Mouse (Mus musculus) neural tube, embryonic 15.5 days (tissue): ENCODE data around the gene Pigm. TPM values are rescaled to one million over a fixed set of nuclear protein-coding genes. Genes with fewer than 3 reads are reported as not detected.

Experiments used
- ATAC-seq: fragments of 200-750 bp; cut with Nextera tagmentation; 2 replicates; pipeline ENCODE4 v1.8.0; 2017; ENCODE audit warnings: mild to moderate bottlenecking, moderate TSS enrichment, moderate library complexity; ENCODE audit not compliant: low FRiP score
- H3K27ac ChIP-seq: fragments of 300-500 bp; sonication (generic); replicated peaks from 2 replicates; pipeline ENCODE4 v1.5.1; 2015; ENCODE audit warnings: mild to moderate bottlenecking, inconsistent platforms
- H3K27me3 ChIP-seq: fragments of 300-500 bp; sonication (generic); replicated peaks from 2 replicates; pipeline ENCODE4 v1.6.1; 2015; ENCODE audit warnings: inconsistent platforms
- H3K36me3 ChIP-seq: fragments of 300-500 bp; sonication (generic); 2 replicates; pipeline ENCODE4 v1.6.1; 2015; ENCODE audit warnings: inconsistent platforms
- H3K4me1 ChIP-seq: fragments of 300-500 bp; sonication (generic); 2 replicates; pipeline ENCODE4 v1.6.1; 2015; ENCODE audit warnings: inconsistent platforms
- H3K4me2 ChIP-seq: fragments of 300-500 bp; sonication (generic); 2 replicates; pipeline ENCODE4 v1.6.1; 2015; ENCODE audit warnings: inconsistent platforms, mild to moderate bottlenecking, moderate library complexity
- H3K4me3 ChIP-seq: fragments of 300-500 bp; sonication (generic); replicated peaks from 2 replicates; pipeline ENCODE4 v1.5.1; 2015; ENCODE audit warnings: mild to moderate bottlenecking, inconsistent platforms
- H3K9ac ChIP-seq: fragments of 300-500 bp; sonication (generic); replicated peaks from 2 replicates; pipeline ENCODE4 v1.6.1; 2015; ENCODE audit warnings: mild to moderate bottlenecking, inconsistent platforms
- H3K9me3 ChIP-seq: fragments of 300-500 bp; sonication (generic); replicated peaks from 2 replicates; pipeline ENCODE4 v1.6.1; 2016; ENCODE audit warnings: inconsistent platforms
- WGBS: fragments of 180-500 bp; shearing (Covaris S2); methylation state at CpG from one replicate; pipeline ENCODE4 v1.1.7; 2015; ENCODE audit warnings: mixed read lengths; 5-methylcytosine and 5-hydroxymethylcytosine counted together
- polyA plus RNA-seq: library from polyadenylated mRNA; unstranded; fragments of >200 nt; fragmentation: Nextera tagmentation; extraction: Ambion mirVana; gene quantifications from 2 replicates; pipeline ENCODE4 v1.2.1, GENCODE M21; 2015

Pigm gene
- polyA plus RNA-seq, 1 experiment from 2014 or later, result 3.7 TPM

GRCm38 (mm10) chr1:172352453-172352852 lies 23.9 kb upstream of the Pigm start:
- peaks cover 35% of the 10 kb centered on the region for H3K4me1 ChIP-seq

GRCm38 (mm10) chr1:172355336-172355735 lies 21.0 kb upstream of the Pigm start:
- Histone ChIP-seq H3K4me2 (no peak overlapping the region), H3K27ac (0 out of 2 replicates have a peak overlapping the region, but pooled peaks have one; percentile 28), H3K27me3 (no peaks in the 10 kb centered on the region), H3K4me1 (peaks cover 33% of the 10 kb centered on the region), H3K9me3 (no peaks in the 10 kb centered on the region), H3K9ac (no peak overlapping the region), H3K4me3 (no peak overlapping the region), H3K36me3 (no peaks in the 10 kb centered on the region)
- 43% methylated on average over 3 of the region's 3 CpGs for WGBS
- ATAC-seq, result no peak

More at GRCm38 (mm10) chr1:172352453-172352852, 23.9 kb upstream of the Pigm start:
- Histone ChIP-seq H3K4me3 (no peak overlapping the region), H3K9me3 (no peaks in the 10 kb centered on the region), H3K9ac (no peak overlapping the region), H3K36me3 (no peaks in the 10 kb centered on the region), H3K27me3 (no peaks in the 10 kb centered on the region), H3K27ac (no peak overlapping the region), H3K4me2 (no peak overlapping the region)
- no peak for ATAC-seq
- WGBS, result 92% methylated on average over 3 of the region's 3 CpGs

GRCm38 (mm10) chr1:172357550-172357949 lies 18.8 kb upstream of the Pigm start:
- H3K27ac ChIP-seq, result no peak overlapping the region
- H3K9me3 ChIP-seq, result no peaks in the 10 kb centered on the region
- no peak overlapping the region for H3K4me3 ChIP-seq
- H3K9ac ChIP-seq, result no peak overlapping the region
- 0% methylated on average over 1 of the region's 1 CpGs for WGBS
- H3K4me2 ChIP-seq, result no peak overlapping the region
- H3K27me3 ChIP-seq, result no peaks in the 10 kb centered on the region
- H3K36me3 ChIP-seq, result no peaks in the 10 kb centered on the region
- peaks cover 26% of the 10 kb centered on the region for H3K4me1 ChIP-seq
- no peak for ATAC-seq

GRCm38 (mm10) chr1:172358341-172358740 lies 18.0 kb upstream of the Pigm start:
- peaks cover 22% of the 10 kb centered on the region for H3K4me1 ChIP-seq
- H3K36me3 ChIP-seq, result no peaks in the 10 kb centered on the region
- H3K27me3 ChIP-seq, result no peaks in the 10 kb centered on the region
- no peak overlapping the region for H3K27ac ChIP-seq
- H3K9ac ChIP-seq, result no peak overlapping the region
- WGBS, result 77% methylated on average over 10 of the region's 10 CpGs
- ATAC-seq, result no peak
- H3K4me3 ChIP-seq, result no peak overlapping the region
- no peak overlapping the region for H3K4me2 ChIP-seq
- no peaks in the 10 kb centered on the region for H3K9me3 ChIP-seq

- no peak overlapping the region for H3K4me2 ChIP-seq
- H3K9me3 ChIP-seq, result no peaks in the 10 kb centered on the region
- H3K4me3 ChIP-seq, result no peak overlapping the region
- no peaks in the 10 kb centered on the region for H3K36me3 ChIP-seq
- no peak overlapping the region for H3K9ac ChIP-seq
- H3K27ac ChIP-seq, result 0 out of 2 replicates have a peak overlapping the region, but pooled peaks have one; percentile 29
- peak; percentile 48 for ATAC-seq
- H3K27me3 ChIP-seq, result no peaks in the 10 kb centered on the region
- 0 out of 2 replicates have a peak, but pooled peaks cover 5% of the 10 kb centered on the region for H3K4me1 ChIP-seq
- WGBS, result 14% methylated on average over 6 of the region's 6 CpGs
Observed at GRCm38 (mm10) chr1:172364684-172365083, 11.7 kb upstream of the Pigm start.

- Histone ChIP-seq H3K9me3 (no peaks in the 10 kb centered on the region), H3K9ac (no peak overlapping the region), H3K27me3 (no peaks in the 10 kb centered on the region), H3K27ac (no peak overlapping the region), H3K36me3 (no peaks in the 10 kb centered on the region), H3K4me1 (0 out of 2 replicates have a peak, but pooled peaks cover 5% of the 10 kb centered on the region), H3K4me2 (peak overlapping the region; percentile 43), H3K4me3 (peak overlapping the region; percentile 11; the same call in 1 of the 2 replicates)
- 30% methylated on average over 23 of the region's 23 CpGs for WGBS
- ATAC-seq, result 0 out of 2 replicates have a peak, but pooled peaks have one; percentile 53
Observed at GRCm38 (mm10) chr1:172368768-172369418, 7.5 kb upstream of the Pigm start.

- Histone ChIP-seq H3K27ac (peak overlapping the region; percentile 82), H3K4me1 (peaks cover 39% of the 10 kb centered on the region), H3K9ac (peak overlapping the region; percentile 78), H3K27me3 (no peaks in the 10 kb centered on the region), H3K4me2 (peak overlapping the region; percentile 99), H3K9me3 (no peaks in the 10 kb centered on the region), H3K4me3 (peak overlapping the region; percentile 75), H3K36me3 (peaks cover 19% of the 10 kb centered on the region; the same call in 1 of the 2 replicates)
- whole genome bisulfite sequencing, result 3% methylated on average over 62 of the region's 62 CpGs
- ATAC-seq, result peak; percentile 76
Observed at GRCm38 (mm10) chr1:172376758-172377458, 562 bp downstream of the Pigm start.

GRCm38 (mm10) chr1:172380066-172380465 lies 3.7 kb downstream of the Pigm start:
- 0 out of 2 replicates have a peak overlapping the region, but pooled peaks have one; percentile 9 for H3K4me2 ChIP-seq
- WGBS, result 68% methylated on average over 10 of the region's 10 CpGs
- no peak overlapping the region for H3K4me3 ChIP-seq
- H3K4me1 ChIP-seq, result peaks cover 39% of the 10 kb centered on the region
- no peaks in the 10 kb centered on the region for H3K27me3 ChIP-seq
- H3K9ac ChIP-seq, result no peak overlapping the region
- H3K27ac ChIP-seq, result no peak overlapping the region
- H3K36me3 ChIP-seq, result peaks cover 19% of the 10 kb centered on the region; the same call in 1 of the 2 replicates
- no peaks in the 10 kb centered on the region for H3K9me3 ChIP-seq
- no peak for ATAC-seq

GRCm38 (mm10) chr1:172382090-172382489 lies 5.7 kb downstream of the Pigm start:
- Histone ChIP-seq H3K36me3 (peaks cover 19% of the 10 kb centered on the region; the same call in 1 of the 2 replicates), H3K9me3 (no peaks in the 10 kb centered on the region), H3K4me2 (no peak overlapping the region), H3K9ac (no peak overlapping the region), H3K27ac (no peak overlapping the region), H3K4me1 (peaks cover 33% of the 10 kb centered on the region), H3K27me3 (no peaks in the 10 kb centered on the region), H3K4me3 (no peak overlapping the region)
- 85% methylated on average over 1 of the region's 1 CpGs for WGBS
- ATAC-seq, result no peak

GRCm38 (mm10) chr1:172387246-172387645 lies 10.9 kb downstream of the Pigm start:
- Histone ChIP-seq H3K4me1 (peaks cover 7% of the 10 kb centered on the region), H3K27me3 (no peaks in the 10 kb centered on the region), H3K4me3 (no peak overlapping the region), H3K9ac (no peak overlapping the region), H3K9me3 (no peaks in the 10 kb centered on the region), H3K27ac (no peak overlapping the region), H3K36me3 (no peaks in the 10 kb centered on the region), H3K4me2 (no peak overlapping the region)
- 67% methylated on average over 5 of the region's 5 CpGs for WGBS
- no peak for ATAC-seq

GRCm38 (mm10) chr1:172390769-172391168 lies 14.4 kb downstream of the Pigm start:
- Histone ChIP-seq H3K4me3 (no peak overlapping the region), H3K4me2 (no peak overlapping the region), H3K27me3 (no peaks in the 10 kb centered on the region), H3K27ac (no peak overlapping the region), H3K36me3 (no peaks in the 10 kb centered on the region), H3K4me1 (peaks cover 9% of the 10 kb centered on the region), H3K9me3 (no peaks in the 10 kb centered on the region), H3K9ac (no peak overlapping the region)
- 81% methylated on average over 1 of the region's 1 CpGs for WGBS
- ATAC-seq, result no peak
